Mouse (Mus musculus) kidney, postnatal 25 days (tissue): ENCODE measurements around the gene Pitpnm3.
"Not testable (repeated sequence)": the region's sequence is repeated elsewhere in the genome, so short reads cannot be mapped to it uniquely, and the experiment has no call there.

ENCODE experiments used
- DNase-seq, 2 experiments: peaks; one replicate each; pipeline ENCODE4 v3.0.0; 2021; ENCODE audit warnings: mixed read lengths in 2 of 2

The Pitpnm3 gene

GRCm38 (mm10) chr11:72135383-72136158 lies at the start of gene Pitpnm3:
TSS of gene Pitpnm3 (minus strand) at chr11:72135778.
- DNase-seq, result peak; percentile 43 to 63

GRCm38 (mm10) chr11:72184252-72184651 lies 48.7 kb upstream of the Pitpnm3 start:
- DNase-seq, result no peak

- no peak for DNase-seq
Measured at GRCm38 (mm10) chr11:72181136-72181535, 45.6 kb upstream of the Pitpnm3 start.

GRCm38 (mm10) chr11:72180556-72180955 lies 45.0 kb upstream of the Pitpnm3 start:
- no peak for DNase-seq

- no peak for DNase-seq
Measured at GRCm38 (mm10) chr11:72176553-72176952, 41.0 kb upstream of the Pitpnm3 start.

- DNase-seq, result no peak
Measured at GRCm38 (mm10) chr11:72175966-72176365, 40.4 kb upstream of the Pitpnm3 start.

GRCm38 (mm10) chr11:72174721-72175120 lies 39.1 kb upstream of the Pitpnm3 start:
- no peak for DNase-seq

- no peak for DNase-seq
Measured at GRCm38 (mm10) chr11:72173506-72173905, 37.9 kb upstream of the Pitpnm3 start.

- not testable (repeated sequence) for DNase-seq
Measured at GRCm38 (mm10) chr11:72171906-72172305, 36.3 kb upstream of the Pitpnm3 start.

GRCm38 (mm10) chr11:72169871-72170270 lies 34.3 kb upstream of the Pitpnm3 start:
- no peak for DNase-seq

GRCm38 (mm10) chr11:72163198-72163597 lies 27.6 kb upstream of the Pitpnm3 start:
- no peak for DNase-seq

- DNase-seq, result no peak
Measured at GRCm38 (mm10) chr11:72156624-72157023, 21.0 kb upstream of the Pitpnm3 start.

- DNase-seq, result no peak
Measured at GRCm38 (mm10) chr11:72155981-72156428, 20.4 kb upstream of the Pitpnm3 start.

- no peak for DNase-seq
Measured at GRCm38 (mm10) chr11:72155186-72155980, 19.8 kb upstream of the Pitpnm3 start.

GRCm38 (mm10) chr11:72153122-72153862 lies 17.7 kb upstream of the Pitpnm3 start:
- DNase-seq, result peak in 1 of 2 experiments; percentile 52

GRCm38 (mm10) chr11:72151120-72151519 lies 15.5 kb upstream of the Pitpnm3 start:
- DNase-seq, result no peak

- no peak for DNase-seq
Measured at GRCm38 (mm10) chr11:72147910-72148309, 12.3 kb upstream of the Pitpnm3 start.

- DNase-seq, result peak; percentile 54 to 68
Measured at GRCm38 (mm10) chr11:72145877-72146248, 10.3 kb upstream of the Pitpnm3 start.

- peak; percentile 69 to 73 for DNase-seq
Measured at GRCm38 (mm10) chr11:72145182-72145876, 9.8 kb upstream of the Pitpnm3 start.

GRCm38 (mm10) chr11:72142889-72143288 lies 7.3 kb upstream of the Pitpnm3 start:
- peak; percentile 54 to 77 for DNase-seq

GRCm38 (mm10) chr11:72140198-72140597 lies 4.6 kb upstream of the Pitpnm3 start:
- DNase-seq, result peak; percentile 57 to 71

GRCm38 (mm10) chr11:72136231-72136982 lies 829 bp upstream of the Pitpnm3 start:
- no peak for DNase-seq
